Comparison of ENCODE assay signal across 15 mouse cellular contexts in the genomic region with DNA sequence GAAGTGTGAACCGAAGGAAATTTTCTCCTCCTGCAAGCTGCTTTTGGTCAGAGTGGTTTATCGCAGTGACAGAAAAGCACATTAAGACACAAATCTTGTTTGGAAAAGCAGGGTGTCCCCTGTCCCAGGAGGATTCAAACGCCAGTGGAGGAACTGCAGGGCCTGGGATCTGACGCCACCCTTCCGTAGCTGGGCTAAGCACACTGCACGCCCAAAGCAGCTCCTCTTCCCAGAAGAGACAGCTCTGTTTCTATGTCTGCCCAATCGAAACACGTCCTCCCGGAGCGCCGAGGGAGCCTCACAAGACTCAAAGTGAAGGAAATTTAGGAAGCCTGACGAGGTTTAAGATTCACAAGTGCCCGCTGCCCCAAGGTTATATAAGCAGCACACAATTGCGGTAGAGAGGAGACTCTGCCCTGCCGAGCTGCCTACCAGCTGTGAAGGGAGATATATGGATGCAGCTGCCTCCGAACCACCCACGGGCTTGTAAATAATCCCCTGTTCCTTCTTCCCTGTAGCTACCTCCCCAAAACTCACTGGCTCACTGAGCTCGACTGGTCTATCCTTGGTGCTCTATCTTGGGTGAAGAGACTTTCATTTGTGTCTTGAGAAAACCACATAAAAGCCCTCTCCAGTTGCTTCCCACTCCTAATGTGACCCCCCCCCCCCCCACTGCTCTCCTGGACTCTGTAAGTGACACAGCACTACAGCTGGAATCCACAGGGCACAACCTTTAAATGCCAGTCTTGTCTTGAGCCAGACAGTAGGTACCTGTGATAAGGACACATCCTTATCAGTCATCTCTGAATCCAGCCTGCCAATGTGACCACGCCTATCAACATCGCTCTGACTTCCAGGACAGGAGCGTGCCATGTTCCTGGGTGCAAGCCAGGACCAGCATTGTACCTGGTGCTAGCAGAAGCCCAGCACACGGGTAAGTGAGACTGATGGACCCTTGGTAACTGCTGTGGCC. TPM values are rescaled to one million over a fixed set of nuclear protein-coding genes. Genes with fewer than 3 reads are reported as not detected.
DNase-seq lines count a peak whose midpoint lies in the region; ATAC-seq and TF ChIP-seq lines count a peak whose summit lies in the region.
"Had no signal": no experiment of that assay in that cellular context is flagged by ENCODE, and none has a peak within 500 bp of the region (broad histone marks: within the 10 kb centered on the region; RNA-seq: fewer than 3 reads in every experiment).

No protein-coding gene starts in this region.

- H3K27ac ChIP-seq in hindbrain, embryonic 10.5 days, result 0 out of 2 replicates have a peak overlapping the region, but pooled peaks have one; percentile 4
- no peak overlapping the region for H3K27ac ChIP-seq in hindbrain, embryonic 11.5 days (ENCODE audit: low read depth, low read length)
- 0 out of 2 replicates have a peak overlapping the region, but pooled peaks have one; percentile 3 for H3K27ac ChIP-seq in midbrain, embryonic 14.5 days (replicated peaks; ENCODE audit: low read depth, low read length)
- no peak overlapping the region for H3K27ac ChIP-seq in midbrain, postnatal 0 days (ENCODE audit: low read depth, low read length)
- no peak overlapping the region for H3K27ac ChIP-seq in liver, embryonic 16.5 days (ENCODE audit: low read length)
- H3K27ac ChIP-seq: heart, embryonic 13.5 days; layer of hippocampus, adult 2 months had no signal

- WGBS in hindbrain, embryonic 10.5 days, result 83% methylated on average over 22 of the region's 22 CpGs
- 79% methylated on average over 22 of the region's 22 CpGs for WGBS in hindbrain, embryonic 11.5 days
- WGBS in midbrain, embryonic 14.5 days, result 75% methylated on average over 22 of the region's 22 CpGs
- 68% methylated on average over 22 of the region's 22 CpGs for WGBS in midbrain, postnatal 0 days
- WGBS in liver, embryonic 16.5 days (ENCODE audit: insufficient replicate concordance), result 70% methylated on average over 22 of the region's 22 CpGs

- no peak for ATAC-seq in hindbrain, embryonic 11.5 days (ENCODE audit: low FRiP score)
- ATAC-seq in midbrain, embryonic 14.5 days (ENCODE audit: low FRiP score, low TSS enrichment), result no peak
- no peak for ATAC-seq in midbrain, postnatal 0 days (ENCODE audit: low FRiP score)
- ATAC-seq in liver, embryonic 16.5 days (ENCODE audit: low read depth), result peak; percentile 37; the same call in 1 of the 2 replicates
- ATAC-seq: hindbrain, embryonic 16.5 days had no signal

- H3K4me2 ChIP-seq in hindbrain, embryonic 11.5 days (replicated peaks; ENCODE audit: low read depth, low read length), result no peak overlapping the region
- no peak overlapping the region for H3K4me2 ChIP-seq in midbrain, embryonic 14.5 days (ENCODE audit: low read length)
- no peak overlapping the region for H3K4me2 ChIP-seq in midbrain, postnatal 0 days (ENCODE audit: low read depth, low read length, poor library complexity, severe bottlenecking)
- H3K4me2 ChIP-seq in liver, embryonic 16.5 days (ENCODE audit: low read depth, low read length), result no peak overlapping the region
- H3K4me2 ChIP-seq: heart, embryonic 13.5 days had no signal

- TF ChIP-seq CTCF in midbrain, postnatal 0 days (IDR thresholded peaks at IDR 0.05), result no peak

- no peak overlapping the region for H3K4me3 ChIP-seq in hindbrain, embryonic 10.5 days
- no peak overlapping the region for H3K4me3 ChIP-seq in hindbrain, embryonic 11.5 days (ENCODE audit: low read depth, low read length)
- no peak overlapping the region for H3K4me3 ChIP-seq in midbrain, embryonic 14.5 days (replicated peaks; ENCODE audit: low read depth, low read length)
- no peak overlapping the region for H3K4me3 ChIP-seq in midbrain, postnatal 0 days (ENCODE audit: low read depth, low read length)
- H3K4me3 ChIP-seq in liver, embryonic 16.5 days (ENCODE audit: low read depth, low read length), result no peak overlapping the region
- H3K4me3 ChIP-seq: erythroblast, embryonic 14.5 days; heart, embryonic 13.5 days; layer of hippocampus, adult 2 months had no signal

- H3K9ac ChIP-seq in hindbrain, embryonic 11.5 days (ENCODE audit: low read depth, low read length), result no peak overlapping the region
- no peak overlapping the region for H3K9ac ChIP-seq in midbrain, embryonic 14.5 days (replicated peaks; ENCODE audit: low read length)
- no peak overlapping the region for H3K9ac ChIP-seq in midbrain, postnatal 0 days (replicated peaks; ENCODE audit: low read length, poor library complexity, severe bottlenecking)
- no peak overlapping the region for H3K9ac ChIP-seq in liver, embryonic 16.5 days (ENCODE audit: low read depth, low read length)
- H3K9ac ChIP-seq: heart, embryonic 13.5 days had no signal

- no peak for DNase-seq in hindbrain, embryonic 10.5 days (ENCODE audit: low spot score)
- DNase-seq in hindbrain, embryonic 11.5 days (ENCODE audit: low spot score), result no peak
- peak; percentile 8 for DNase-seq in midbrain, embryonic 14.5 days
- DNase-seq in midbrain, postnatal 0 days (ENCODE audit: low spot score), result no peak
- DNase-seq in telencephalon, adult 2 months (ENCODE audit: low read depth, low spot score), result peak; percentile 39
- DNase-seq in urinary bladder, postnatal 14 days (ENCODE audit: low spot score), result no peak
- DNase-seq in thymus, postnatal 4 days, result no peak
- DNase-seq: adrenal gland, adult 8-10 months; lung, postnatal 36 days; thymus, postnatal 14 days had no signal

- peaks cover 19% of the 10 kb centered on the region for H3K36me3 ChIP-seq in hindbrain, embryonic 10.5 days
- H3K36me3 ChIP-seq in hindbrain, embryonic 11.5 days (ENCODE audit: control insufficient read depth, insufficient read depth, low read length), result no peaks in the 10 kb centered on the region
- peaks cover 7% of the 10 kb centered on the region for H3K36me3 ChIP-seq in midbrain, embryonic 14.5 days (ENCODE audit: control insufficient read depth, insufficient read depth, low read length)
- peaks cover 46% of the 10 kb centered on the region for H3K36me3 ChIP-seq in midbrain, postnatal 0 days (ENCODE audit: insufficient read depth, low read length)
- H3K36me3 ChIP-seq in liver, embryonic 16.5 days (ENCODE audit: control insufficient read depth, insufficient read depth), result no peaks in the 10 kb centered on the region

- no peaks in the 10 kb centered on the region for H3K9me3 ChIP-seq in hindbrain, embryonic 10.5 days
- no peaks in the 10 kb centered on the region for H3K9me3 ChIP-seq in hindbrain, embryonic 11.5 days (ENCODE audit: control insufficient read depth, low read length)
- H3K9me3 ChIP-seq in midbrain, embryonic 14.5 days (ENCODE audit: control insufficient read depth, low read length), result no peaks in the 10 kb centered on the region
- no peaks in the 10 kb centered on the region for H3K9me3 ChIP-seq in midbrain, postnatal 0 days (ENCODE audit: low read length)
- H3K9me3 ChIP-seq in liver, embryonic 16.5 days (replicated peaks; ENCODE audit: control insufficient read depth, low read length), result no peaks in the 10 kb centered on the region
- H3K9me3 ChIP-seq: heart, embryonic 13.5 days had no signal

- H3K4me1 ChIP-seq in hindbrain, embryonic 10.5 days (replicated peaks), result peaks cover 6% of the 10 kb centered on the region; the same call in 1 of the 2 replicates
- H3K4me1 ChIP-seq in hindbrain, embryonic 11.5 days (replicated peaks; ENCODE audit: control insufficient read depth, insufficient read depth, low read length), result no peaks in the 10 kb centered on the region
- H3K4me1 ChIP-seq in midbrain, embryonic 14.5 days (ENCODE audit: control insufficient read depth, insufficient read depth, low read length), result no peaks in the 10 kb centered on the region
- no peaks in the 10 kb centered on the region for H3K4me1 ChIP-seq in midbrain, postnatal 0 days (ENCODE audit: insufficient read depth, low read length)
- peaks cover 7% of the 10 kb centered on the region for H3K4me1 ChIP-seq in liver, embryonic 16.5 days (ENCODE audit: control insufficient read depth, low read depth, low read length)

- no peaks in the 10 kb centered on the region for H3K27me3 ChIP-seq in hindbrain, embryonic 10.5 days (ENCODE audit: insufficient read depth, poor library complexity, severe bottlenecking)
- no peaks in the 10 kb centered on the region for H3K27me3 ChIP-seq in hindbrain, embryonic 11.5 days (ENCODE audit: control insufficient read depth, insufficient read depth, low read length)
- no peaks in the 10 kb centered on the region for H3K27me3 ChIP-seq in midbrain, embryonic 14.5 days (ENCODE audit: control insufficient read depth, insufficient read depth, low read length)
- no peaks in the 10 kb centered on the region for H3K27me3 ChIP-seq in midbrain, postnatal 0 days (ENCODE audit: insufficient read depth, low read length)
- H3K27me3 ChIP-seq in liver, embryonic 16.5 days (ENCODE audit: control insufficient read depth, insufficient read depth, low read depth, low read length), result no peaks in the 10 kb centered on the region
- H3K27me3 ChIP-seq: heart, embryonic 13.5 days had no signal

RNA-seq across cellular contexts. Expression of a gene that starts 54.7 kb away (rescaled TPM):
- 27.4 and 31.6 TPM in 2 replicates for polyA plus RNA-seq in hindbrain, embryonic 10.5 days (2016; fragmentation: Nextera tagmentation; extraction: Ambion mirVana)
- 30.0 and 35.3 TPM in 2 replicates for polyA plus RNA-seq in hindbrain, embryonic 11.5 days (2014; fragmentation: Nextera tagmentation; extraction: Ambion mirVana)
- polyA plus RNA-seq in midbrain, embryonic 14.5 days (2014; fragmentation: Nextera tagmentation; extraction: Ambion mirVana), result 26.3 and 32.2 TPM in 2 replicates
- total RNA-seq in midbrain, postnatal 0 days (2014; rRNA removed), result 15.2 and 15.7 TPM in 2 replicates
- 16.7 and 19.4 TPM in 2 replicates for polyA plus RNA-seq in midbrain, postnatal 0 days (2015; fragmentation: Nextera tagmentation; extraction: Ambion mirVana)
- polyA plus RNA-seq in liver, embryonic 16.5 days (2015; fragmentation: Nextera tagmentation; extraction: Ambion mirVana), result 11.6 and 13.6 TPM in 2 replicates

Comparison
In these comparisons a context has a peak if more than half of its experiments do, and no peak if none do; other contexts are left out.
1. DNase-seq: peak in midbrain, embryonic 14.5 days (single experiment) and telencephalon, adult 2 months (single experiment); none in hindbrain, embryonic 10.5 days (single experiment), hindbrain, embryonic 11.5 days (single experiment), midbrain, postnatal 0 days (single experiment), urinary bladder, postnatal 14 days (single experiment) and thymus, postnatal 4 days (single experiment).
2. H3K27ac ChIP-seq: peak in hindbrain, embryonic 10.5 days (single experiment) and midbrain, embryonic 14.5 days (single experiment); none in hindbrain, embryonic 11.5 days (single experiment), midbrain, postnatal 0 days (single experiment) and liver, embryonic 16.5 days (single experiment).